Mouse (Mus musculus) 416B (cell line): ENCODE results near the gene Gucy2d.

Experiments
- DNase-seq: peaks from one replicate; pipeline ENCODE4 v3.0.0; 2011; ENCODE audit warnings: low read depth

The Gucy2d gene

GRCm38 (mm10) chr7:98439956-98440466 lies at the start of gene Gucy2d:
TSS of gene Gucy2d (plus strand) at chr7:98440416.
- DNase-seq: peak; percentile 28

GRCm38 (mm10) chr7:98390486-98390885 lies 49.7 kb upstream of the Gucy2d start:
- no peak for DNase-seq

- DNase-seq: no peak
Observed at GRCm38 (mm10) chr7:98391351-98391936, 48.8 kb upstream of the Gucy2d start.

- DNase-seq: no peak
Observed at GRCm38 (mm10) chr7:98392466-98393201, 47.6 kb upstream of the Gucy2d start.

GRCm38 (mm10) chr7:98402582-98403574 lies 37.3 kb upstream of the Gucy2d start:
- no peak for DNase-seq

GRCm38 (mm10) chr7:98403996-98404395 lies 36.2 kb upstream of the Gucy2d start:
- no peak for DNase-seq

- peak; percentile 18 for DNase-seq
Observed at GRCm38 (mm10) chr7:98407615-98408014, 32.6 kb upstream of the Gucy2d start.

GRCm38 (mm10) chr7:98413115-98413514 lies 27.1 kb upstream of the Gucy2d start:
- no peak for DNase-seq

GRCm38 (mm10) chr7:98415550-98415949 lies 24.7 kb upstream of the Gucy2d start:
- peak; percentile 33 for DNase-seq

GRCm38 (mm10) chr7:98416020-98416419 lies 24.2 kb upstream of the Gucy2d start:
- DNase-seq: no peak

GRCm38 (mm10) chr7:98418031-98418805 lies 22.0 kb upstream of the Gucy2d start:
- DNase-seq: no peak

GRCm38 (mm10) chr7:98419366-98419765 lies 20.9 kb upstream of the Gucy2d start:
- DNase-seq: no peak

- DNase-seq: no peak
Observed at GRCm38 (mm10) chr7:98423546-98423945, 16.7 kb upstream of the Gucy2d start.

- no peak for DNase-seq
Observed at GRCm38 (mm10) chr7:98424396-98424795, 15.8 kb upstream of the Gucy2d start.

GRCm38 (mm10) chr7:98425551-98425950 lies 14.7 kb upstream of the Gucy2d start:
- no peak for DNase-seq

GRCm38 (mm10) chr7:98426641-98427040 lies 13.6 kb upstream of the Gucy2d start:
- DNase-seq: no peak

GRCm38 (mm10) chr7:98427115-98427835 lies 12.9 kb upstream of the Gucy2d start:
- peak; percentile 30 for DNase-seq

GRCm38 (mm10) chr7:98429579-98429978 lies 10.6 kb upstream of the Gucy2d start:
- DNase-seq: no peak

- DNase-seq: peak; percentile 55
Observed at GRCm38 (mm10) chr7:98430785-98431184, 9.4 kb upstream of the Gucy2d start.

GRCm38 (mm10) chr7:98437629-98438028 lies 2.6 kb upstream of the Gucy2d start:
- DNase-seq: peak; percentile 57

GRCm38 (mm10) chr7:98446873-98447272 lies 6.7 kb downstream of the Gucy2d start:
- no peak for DNase-seq
